Mouse (Mus musculus) embryonic fibroblast, embryonic 13.5 days (primary cell): ENCODE data around the gene Kcnab1. TPM values are rescaled to one million over a fixed set of nuclear protein-coding genes. Genes with fewer than 3 reads are reported as not detected.

Experiments used
- H3K27ac ChIP-seq: 2 replicates; pipeline ENCODE4 v1.5.1; 2012; ENCODE audit warnings: low read length, control low read depth, inconsistent platforms; ENCODE audit not compliant: insufficient read depth
- H3K4me1 ChIP-seq: 2 replicates; pipeline ENCODE4 v1.6.1; 2011; ENCODE audit warnings: low read length; ENCODE audit not compliant: control insufficient read depth, insufficient read depth
- H3K4me3 ChIP-seq: 2 replicates; pipeline ENCODE4 v1.5.1; 2011; ENCODE audit warnings: mild to moderate bottlenecking, control low read depth, low read length; ENCODE audit not compliant: insufficient read depth
- CTCF ChIP-seq: IDR thresholded peaks from 2 replicates; pipeline ENCODE4 v1.5.1; 2011; ENCODE audit warnings: mild to moderate bottlenecking, control low read depth, low read length, moderate library complexity, borderline replicate concordance; ENCODE audit not compliant: insufficient read depth
- POLR2A ChIP-seq: IDR thresholded peaks from 2 replicates; pipeline ENCODE4 v1.6.1; 2011; ENCODE audit warnings: low read depth, mild to moderate bottlenecking, control low read depth, low read length, moderate library complexity
- polyA plus RNA-seq: library from polyadenylated mRNA; stranded (reverse); fragments of >200 nt; gene quantifications from 2 replicates; pipeline ENCODE4 v1.2.4, GENCODE M21; 2011; ENCODE audit warnings: low read depth; ENCODE audit not compliant: missing spikeins, insufficient read length

Gene Kcnab1
- polyA plus RNA-seq, 1 experiment = 10.8 TPM

GRCm38 (mm10) chr3:65337835-65338464 is 228.8 kb downstream of the Kcnab1 start:
- Histone ChIP-seq H3K27ac (no peak overlapping the region), H3K4me3 (no peak overlapping the region), H3K4me1 (no peaks in the 10 kb centered on the region)
- TF ChIP-seq POLR2A (no peak), CTCF (no peak)

- Histone ChIP-seq H3K27ac (no peak overlapping the region), H3K4me3 (no peak overlapping the region), H3K4me1 (no peaks in the 10 kb centered on the region)
- TF ChIP-seq CTCF (no peak), POLR2A (no peak)
Measured at GRCm38 (mm10) chr3:65340173-65340951, 231.2 kb downstream of the Kcnab1 start.

GRCm38 (mm10) chr3:65346176-65346575 is 237.0 kb downstream of the Kcnab1 start:
- no peak overlapping the region for H3K4me3 ChIP-seq
- H3K4me1 ChIP-seq = no peaks in the 10 kb centered on the region
- H3K27ac ChIP-seq = no peak overlapping the region
- TF ChIP-seq CTCF (no peak), POLR2A (no peak)

GRCm38 (mm10) chr3:65352278-65353127 is 243.3 kb downstream of the Kcnab1 start:
- H3K4me3 ChIP-seq = no peak overlapping the region
- H3K4me1 ChIP-seq = no peaks in the 10 kb centered on the region
- H3K27ac ChIP-seq = no peak overlapping the region
- TF ChIP-seq CTCF (no peak), POLR2A (no peak)

GRCm38 (mm10) chr3:65353263-65354037 is 244.3 kb downstream of the Kcnab1 start:
- H3K4me1 ChIP-seq = no peaks in the 10 kb centered on the region
- no peak overlapping the region for H3K27ac ChIP-seq
- TF ChIP-seq CTCF (no peak), POLR2A (no peak)
- no peak overlapping the region for H3K4me3 ChIP-seq

- H3K4me3 ChIP-seq = no peak overlapping the region
- H3K27ac ChIP-seq = no peak overlapping the region
- no peaks in the 10 kb centered on the region for H3K4me1 ChIP-seq
- TF ChIP-seq POLR2A = no peak
- TF ChIP-seq CTCF = no peak
Measured at GRCm38 (mm10) chr3:65355479-65355878, 246.3 kb downstream of the Kcnab1 start.

GRCm38 (mm10) chr3:65358275-65358674 is 249.1 kb downstream of the Kcnab1 start:
- Histone ChIP-seq H3K27ac (no peak overlapping the region), H3K4me1 (no peaks in the 10 kb centered on the region), H3K4me3 (no peak overlapping the region)
- no peak for TF ChIP-seq CTCF
- TF ChIP-seq POLR2A = no peak

- 0 out of 2 replicates have a peak, but pooled peaks cover 3% of the 10 kb centered on the region for H3K4me1 ChIP-seq
- no peak overlapping the region for H3K27ac ChIP-seq
- TF ChIP-seq POLR2A = no peak
- no peak for TF ChIP-seq CTCF
- no peak overlapping the region for H3K4me3 ChIP-seq
Measured at GRCm38 (mm10) chr3:65358841-65359240, 249.7 kb downstream of the Kcnab1 start.
